Mouse (Mus musculus) intestine, postnatal 0 days (tissue): ENCODE measurements around the gene B4galnt3. TPM values are rescaled to one million over a fixed set of nuclear protein-coding genes. Genes with fewer than 3 reads are reported as not detected.

Source experiments
- ATAC-seq: fragments of 200-750 bp; cut with Nextera tagmentation; 2 replicates; pipeline ENCODE4 v1.8.0; 2017; ENCODE audit warnings: mild to moderate bottlenecking, moderate TSS enrichment, moderate library complexity
- H3K27ac ChIP-seq: fragments of 300-500 bp; sonication (generic); 2 replicates; pipeline ENCODE4 v1.5.1; 2014; ENCODE audit warnings: mild to moderate bottlenecking, low read depth, low read length, moderate library complexity
- H3K27me3 ChIP-seq: fragments of 300-500 bp; sonication (generic); replicated peaks from 2 replicates; pipeline ENCODE4 v1.6.1; 2014; ENCODE audit warnings: low read length, mixed read lengths; ENCODE audit not compliant: control insufficient read depth, insufficient read depth
- H3K36me3 ChIP-seq: fragments of 300-500 bp; sonication (generic); 2 replicates; pipeline ENCODE4 v1.6.1; 2014; ENCODE audit warnings: mild to moderate bottlenecking, moderate library complexity; ENCODE audit not compliant: control insufficient read depth, insufficient read depth
- H3K4me1 ChIP-seq: fragments of 300-500 bp; sonication (generic); replicated peaks from 2 replicates; pipeline ENCODE4 v1.6.1; 2014; ENCODE audit warnings: antibody characterized with exemption, low read length, mixed read lengths; ENCODE audit not compliant: control insufficient read depth, insufficient read depth
- H3K4me2 ChIP-seq: fragments of 300-500 bp; sonication (generic); replicated peaks from 2 replicates; pipeline ENCODE4 v1.6.1; 2014; ENCODE audit warnings: low read depth, mild to moderate bottlenecking, moderate library complexity
- H3K4me3 ChIP-seq: fragments of 300-500 bp; sonication (generic); 2 replicates; pipeline ENCODE4 v1.5.1; 2014; ENCODE audit warnings: low read depth, low read length
- H3K9ac ChIP-seq: fragments of 300-500 bp; sonication (generic); 2 replicates; pipeline ENCODE4 v1.6.1; 2014; ENCODE audit warnings: mild to moderate bottlenecking, low read depth, low read length
- H3K9me3 ChIP-seq: fragments of 300-500 bp; sonication (generic); 2 replicates; pipeline ENCODE4 v1.6.1; 2016; ENCODE audit warnings: mixed run types; ENCODE audit not compliant: control insufficient read depth
- CTCF ChIP-seq: sonication (generic); IDR thresholded peaks from 2 replicates; pipeline ENCODE4 v1.5.1; 2016; ENCODE audit warnings: low read depth, mild to moderate bottlenecking, control low read depth, antibody characterized with exemption, moderate library complexity
- WGBS: fragments of 180-500 bp; shearing (Covaris S2); extraction: QIAGEN DNeasy Blood & Tissue Kit; methylation state at CpG from one replicate; pipeline ENCODE4 v1.1.7; 2014; 5-methylcytosine and 5-hydroxymethylcytosine counted together
- polyA plus RNA-seq: library from polyadenylated mRNA; unstranded; fragments of >200 nt; fragmentation: Nextera tagmentation; extraction: Ambion mirVana; gene quantifications from 2 replicates; pipeline ENCODE4 v1.2.1, GENCODE M21; 2015

The B4galnt3 gene
- polyA plus RNA-seq, 1 experiment from 2014 or later = 0.95 TPM

- TF ChIP-seq CTCF = no peak
- Histone ChIP-seq H3K9me3 (no peaks in the 10 kb centered on the region), H3K27ac (no peak overlapping the region), H3K4me3 (no peak overlapping the region), H3K4me1 (no peaks in the 10 kb centered on the region), H3K4me2 (no peak overlapping the region), H3K27me3 (no peaks in the 10 kb centered on the region), H3K9ac (no peak overlapping the region), H3K36me3 (no peaks in the 10 kb centered on the region)
- no peak for ATAC-seq
- WGBS = 95% methylated on average over 4 of the region's 4 CpGs
Observed at GRCm38 (mm10) chr6:120183771-120184170, 110.6 kb downstream of the B4galnt3 start.

- no peaks in the 10 kb centered on the region for H3K4me1 ChIP-seq
- H3K36me3 ChIP-seq = no peaks in the 10 kb centered on the region
- H3K9me3 ChIP-seq = no peaks in the 10 kb centered on the region
- no peaks in the 10 kb centered on the region for H3K27me3 ChIP-seq
- no peak overlapping the region for H3K4me2 ChIP-seq
- H3K9ac ChIP-seq = no peak overlapping the region
- no peak for ATAC-seq
- H3K4me3 ChIP-seq = no peak overlapping the region
- no peak overlapping the region for H3K27ac ChIP-seq
- no peak for TF ChIP-seq CTCF
- WGBS = 92% methylated on average over 5 of the region's 5 CpGs
Observed at GRCm38 (mm10) chr6:120182160-120182559, 112.2 kb downstream of the B4galnt3 start.

- no peaks in the 10 kb centered on the region for H3K36me3 ChIP-seq
- 72% methylated on average over 4 of the region's 4 CpGs for WGBS
- no peak for ATAC-seq
- H3K9me3 ChIP-seq = no peaks in the 10 kb centered on the region
- TF ChIP-seq CTCF = no peak
- no peaks in the 10 kb centered on the region for H3K4me1 ChIP-seq
- no peak overlapping the region for H3K9ac ChIP-seq
- no peak overlapping the region for H3K4me3 ChIP-seq
- H3K27ac ChIP-seq = no peak overlapping the region
- no peak overlapping the region for H3K4me2 ChIP-seq
- H3K27me3 ChIP-seq = no peaks in the 10 kb centered on the region
Observed at GRCm38 (mm10) chr6:120180492-120180891, 113.9 kb downstream of the B4galnt3 start.

GRCm38 (mm10) chr6:120179756-120180206 lies 114.6 kb downstream of the B4galnt3 start:
- H3K9me3 ChIP-seq = no peaks in the 10 kb centered on the region
- no peak overlapping the region for H3K4me2 ChIP-seq
- 72% methylated on average over 8 of the region's 8 CpGs for WGBS
- ATAC-seq = no peak
- H3K36me3 ChIP-seq = no peaks in the 10 kb centered on the region
- no peak overlapping the region for H3K27ac ChIP-seq
- no peak for TF ChIP-seq CTCF
- no peak overlapping the region for H3K9ac ChIP-seq
- no peak overlapping the region for H3K4me3 ChIP-seq
- H3K27me3 ChIP-seq = no peaks in the 10 kb centered on the region
- no peaks in the 10 kb centered on the region for H3K4me1 ChIP-seq

- no peak for ATAC-seq
- no peaks in the 10 kb centered on the region for H3K4me1 ChIP-seq
- 81% methylated on average over 6 of the region's 6 CpGs for WGBS
- H3K4me2 ChIP-seq = no peak overlapping the region
- TF ChIP-seq CTCF = no peak
- H3K27me3 ChIP-seq = no peaks in the 10 kb centered on the region
- H3K36me3 ChIP-seq = no peaks in the 10 kb centered on the region
- H3K9me3 ChIP-seq = no peaks in the 10 kb centered on the region
- H3K9ac ChIP-seq = no peak overlapping the region
- no peak overlapping the region for H3K27ac ChIP-seq
- no peak overlapping the region for H3K4me3 ChIP-seq
Observed at GRCm38 (mm10) chr6:120179044-120179755, 115.2 kb downstream of the B4galnt3 start.

- ATAC-seq = no peak
- no peaks in the 10 kb centered on the region for H3K4me1 ChIP-seq
- H3K4me2 ChIP-seq = no peak overlapping the region
- H3K27ac ChIP-seq = no peak overlapping the region
- H3K36me3 ChIP-seq = no peaks in the 10 kb centered on the region
- 93% methylated on average over 4 of the region's 4 CpGs for WGBS
- no peak overlapping the region for H3K9ac ChIP-seq
- no peak for TF ChIP-seq CTCF
- no peaks in the 10 kb centered on the region for H3K27me3 ChIP-seq
- H3K9me3 ChIP-seq = no peaks in the 10 kb centered on the region
- H3K4me3 ChIP-seq = no peak overlapping the region
Observed at GRCm38 (mm10) chr6:120175650-120176049, 118.7 kb downstream of the B4galnt3 start.
